Mouse (Mus musculus) CD8-positive naive resting alpha-beta T cell, adult 57 days (primary cell): ENCODE data around the gene Flot1. TPM values are rescaled to one million over a fixed set of nuclear protein-coding genes. Genes with fewer than 3 reads are reported as not detected.

ENCODE experiments used
- total RNA-seq: library from RNA; stranded (reverse); gene quantifications from one replicate; pipeline ENCODE4 v1.2.4, GENCODE M21; 2023

The Flot1 gene
- 52.4 TPM for total RNA-seq

GRCm38 (mm10) chr17:35822964-35823937, at the start of gene Flot1:
TSS of gene Flot1 (plus strand) at chr17:35823230.

DNA sequence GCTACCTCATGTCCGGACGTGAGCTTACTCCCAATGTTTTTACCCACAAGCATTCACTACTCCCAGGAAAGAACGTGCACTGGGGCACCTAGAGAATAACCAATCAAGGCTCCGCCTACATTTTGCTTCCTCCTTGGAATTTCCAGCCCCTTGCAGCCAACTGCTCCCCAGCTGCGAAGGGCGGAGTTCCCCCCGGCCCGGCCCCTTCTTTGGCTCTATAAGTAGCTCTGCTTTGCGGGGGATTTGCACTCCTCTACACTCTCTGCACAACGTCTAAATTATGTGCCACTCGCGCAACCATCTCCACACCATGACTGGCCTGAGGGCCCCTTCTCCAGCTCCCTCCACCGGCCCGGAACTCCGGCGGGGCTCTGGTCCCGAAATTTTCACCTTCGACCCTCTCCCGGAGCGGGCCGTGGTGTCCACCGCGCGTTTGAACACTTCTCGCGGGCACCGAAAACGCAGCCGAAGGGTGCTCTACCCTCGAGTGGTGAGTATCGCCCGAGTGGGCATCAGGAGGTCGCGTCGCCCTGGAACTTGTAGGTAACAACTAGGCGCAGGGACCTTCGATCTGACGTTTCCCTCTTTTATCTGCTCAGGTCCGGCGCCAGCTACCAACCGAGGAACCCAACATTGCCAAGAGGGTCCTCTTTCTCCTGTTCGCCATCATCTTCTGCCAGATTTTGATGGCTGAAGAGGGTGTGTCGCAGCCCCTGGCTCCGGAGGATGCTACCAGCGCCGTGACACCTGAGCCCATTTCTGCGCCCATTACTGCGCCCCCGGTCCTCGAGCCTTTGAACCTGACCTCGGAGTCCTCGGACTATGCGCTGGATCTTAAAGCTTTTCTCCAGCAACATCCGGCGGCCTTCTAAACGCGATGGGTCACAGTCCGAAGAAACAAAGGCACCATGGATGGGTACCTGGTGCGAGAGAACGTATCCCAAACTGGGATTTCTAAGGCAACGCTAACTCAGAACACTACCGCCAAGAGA, 1.3 kb upstream of the Flot1 start, which contains the start of gene Ier3:
TSS of gene Ier3 (plus strand) at position 246 of the 992 bp plus-strand sequence.

GRCm38 (mm10) chr17:35838122-35838544, 15.1 kb downstream of the Flot1 start, which contains the start of gene Tubb5:
TSS of gene Tubb5 (minus strand) at chr17:35838306.

DNA sequence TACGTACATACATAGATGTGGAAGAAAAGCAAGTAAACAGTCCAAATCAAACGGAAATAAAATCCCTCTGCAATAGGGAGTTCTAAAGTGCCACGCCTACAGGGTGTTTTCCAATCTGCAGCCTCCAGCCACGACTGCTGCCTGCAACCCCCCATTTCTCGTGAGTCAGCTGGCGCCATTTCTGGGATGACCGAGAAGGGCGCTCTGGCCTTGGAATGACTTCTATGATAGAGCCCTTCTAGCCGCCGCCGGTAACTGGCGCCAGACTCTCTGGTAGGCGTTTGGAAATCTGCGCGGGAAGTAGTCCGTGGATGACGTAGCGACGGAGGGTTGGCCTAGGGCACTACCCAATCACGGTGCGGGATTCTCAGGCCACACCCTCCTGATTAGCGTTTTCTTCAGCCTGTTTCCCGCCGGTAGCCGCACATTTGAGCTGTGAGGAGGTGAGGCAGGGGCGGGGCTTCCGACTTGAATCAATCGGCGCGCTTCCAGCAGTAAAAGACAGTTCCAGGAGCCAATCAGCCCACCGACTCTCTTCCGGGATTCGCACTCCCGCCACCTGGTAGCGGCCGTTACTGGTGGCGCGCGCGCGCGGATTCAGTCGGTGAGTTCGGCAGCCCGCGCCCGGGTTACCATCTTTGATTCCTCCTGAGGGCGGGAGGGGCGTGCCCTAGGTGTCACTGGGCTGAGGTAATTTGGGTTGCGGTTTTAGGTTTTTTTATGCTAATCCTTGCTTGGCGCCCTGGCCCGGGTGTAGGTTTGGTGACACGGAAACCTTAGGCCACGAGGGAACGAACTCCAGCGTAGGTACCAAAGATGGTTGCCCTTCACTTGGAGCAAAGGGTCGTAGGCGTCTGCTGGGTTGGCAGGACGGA, 18.3 kb downstream of the Flot1 start, which contains the start of gene Mdc1:
TSS of gene Mdc1 (plus strand) at position 440 of the 875 bp plus-strand sequence.

GRCm38 (mm10) chr17:35861198-35861857, 38.3 kb downstream of the Flot1 start, which contains the start of gene Nrm:
TSS of gene Nrm (plus strand) at chr17:35861318.

DNA sequence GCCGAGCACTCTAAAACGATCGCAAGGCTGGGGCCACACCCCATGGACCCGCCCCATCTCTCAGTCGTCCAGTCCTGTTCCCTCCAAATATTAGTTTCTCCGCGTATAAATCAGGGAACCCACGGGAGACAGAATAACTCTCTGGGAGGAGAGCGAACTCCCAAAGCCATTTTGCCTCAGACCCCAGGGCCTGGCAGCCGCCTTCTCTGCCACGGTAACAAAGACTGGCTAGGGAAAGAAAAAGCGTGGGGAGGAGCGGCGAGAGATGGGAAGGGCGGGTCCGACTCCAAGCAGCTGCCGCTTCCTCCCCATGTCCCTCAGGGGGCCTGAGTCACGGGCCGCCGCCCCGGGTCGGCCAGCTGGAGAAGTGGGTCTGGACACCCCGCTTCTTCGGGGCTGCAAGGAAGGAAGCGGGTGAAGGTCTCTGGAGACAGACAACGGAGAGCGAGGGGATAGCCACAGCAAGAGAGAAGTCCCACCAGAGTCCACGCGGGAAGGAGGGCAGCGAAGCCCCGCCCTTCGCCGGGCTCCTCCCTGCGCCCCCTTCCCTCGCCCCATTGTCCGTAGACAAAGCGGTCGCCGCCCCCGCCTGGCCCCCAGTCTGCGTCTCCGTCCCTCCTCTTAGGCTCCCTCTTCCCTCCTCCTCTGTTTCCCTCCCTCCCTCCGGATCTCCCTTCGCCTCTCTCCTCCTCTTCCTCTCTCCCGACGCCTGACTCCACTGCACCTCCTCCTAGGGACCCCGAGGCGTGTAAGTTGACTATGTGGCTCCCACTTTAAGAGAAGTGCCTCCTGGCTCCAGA, 42.7 kb downstream of the Flot1 start, which contains the start of gene Ppp1r18:
TSS of gene Ppp1r18 (plus strand) at position 113 of the 800 bp plus-strand sequence.

DNA sequence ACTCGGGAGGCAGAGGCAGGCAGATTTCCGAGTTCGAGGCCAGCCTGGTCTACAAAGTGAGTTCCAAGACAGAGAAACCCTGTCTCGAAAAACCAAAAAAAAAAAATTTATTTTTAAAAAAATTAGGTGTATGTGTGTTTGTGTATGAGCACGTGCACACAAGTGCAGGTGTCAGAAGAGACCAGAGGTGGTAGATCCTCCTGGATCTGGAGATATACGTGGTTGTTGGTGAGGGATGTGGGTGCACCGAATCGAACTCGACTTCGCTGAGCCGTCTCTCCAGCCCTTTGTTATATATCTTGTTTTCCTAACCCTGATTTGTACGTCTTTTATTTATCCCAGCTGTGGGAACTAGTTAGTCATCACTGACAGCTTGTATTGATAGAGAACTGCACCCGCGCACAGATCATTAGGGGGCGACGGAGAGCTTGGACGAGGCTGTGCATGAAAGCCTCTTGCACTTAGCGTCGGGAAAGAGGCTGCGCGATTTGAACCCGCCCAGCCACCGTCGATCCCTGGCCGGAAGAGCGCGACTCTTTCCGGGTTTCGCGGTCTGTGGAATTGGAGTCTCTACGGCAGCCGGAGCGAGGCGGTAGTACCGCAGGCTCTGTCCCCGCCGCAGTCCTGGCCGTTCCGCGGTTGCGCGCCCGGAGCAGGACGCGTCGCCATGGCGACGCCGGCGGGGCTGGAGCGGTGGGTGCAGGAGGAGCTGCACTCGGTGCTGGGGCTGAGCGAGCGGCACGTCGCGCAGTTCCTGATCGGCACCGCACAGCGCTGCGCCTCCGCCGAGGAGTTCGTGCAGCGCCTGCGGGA, 56.4 kb downstream of the Flot1 start, which contains the start of gene Dhx16:
TSS of gene Dhx16 (plus strand) at position 575 of the 813 bp plus-strand sequence.

Other genes with a start within 250 kb of the Flot1 start
- not detected for gene Sfta2, start 221.7 kb upstream of the Flot1 start, total RNA-seq
- not detected for gene Gm9573, start 196.6 kb upstream of the Flot1 start, total RNA-seq
- not detected for gene Mucl3, start 179.5 kb upstream of the Flot1 start, total RNA-seq
- 45.6 TPM for gene Vars2, start 155.6 kb upstream of the Flot1 start, total RNA-seq
- 15.9 TPM for gene Gtf2h4, start 149.5 kb upstream of the Flot1 start, total RNA-seq
- gene Ddr1, start 118.6 kb upstream of the Flot1 start, total RNA-seq = 10.0 TPM
- 10.8 TPM for gene Ier3, start 1.5 kb upstream of the Flot1 start, total RNA-seq
- 692 TPM for gene Tubb5, start 15.1 kb downstream of the Flot1 start, total RNA-seq
- 76.2 TPM for gene Mdc1, start 18.3 kb downstream of the Flot1 start, total RNA-seq
- gene Nrm, start 38.1 kb downstream of the Flot1 start, total RNA-seq = 16.8 TPM
- gene Ppp1r18, start 42.4 kb downstream of the Flot1 start, total RNA-seq = 239 TPM
- 109 TPM for gene Dhx16, start 56.6 kb downstream of the Flot1 start, total RNA-seq
- gene 2310061I04Rik, start 74.2 kb downstream of the Flot1 start, total RNA-seq = 23.7 TPM
- gene Atat1, start 86.8 kb downstream of the Flot1 start, total RNA-seq = 8.6 TPM
- gene Mrps18b, start 93.2 kb downstream of the Flot1 start, total RNA-seq = 67.6 TPM
- 156 TPM for gene Ppp1r10, start 93.2 kb downstream of the Flot1 start, total RNA-seq
- 116 TPM for gene Abcf1, start 146.5 kb downstream of the Flot1 start, total RNA-seq
- 51.7 TPM for gene Gnl1, start 156.6 kb downstream of the Flot1 start, total RNA-seq
- 47.3 TPM for gene Prr3, start 157.0 kb downstream of the Flot1 start, total RNA-seq
- gene H2-T24, start 197.3 kb downstream of the Flot1 start, total RNA-seq = 22.1 TPM
- gene H2-T23, start 209.6 kb downstream of the Flot1 start, total RNA-seq = 301 TPM
- 184 TPM for gene H2-T22, start 219.5 kb downstream of the Flot1 start, total RNA-seq
- gene Gm6034, start 219.7 kb downstream of the Flot1 start, total RNA-seq = 1.0 TPM
- gene Gm11127, start 235.1 kb downstream of the Flot1 start, total RNA-seq = 81.8 TPM